Mouse (Mus musculus) erythroblast, embryonic 14.5 days (primary cell): Measurements from ENCODE around the gene Npepps. TPM values are rescaled to one million over a fixed set of nuclear protein-coding genes. Genes with fewer than 3 reads are reported as not detected.
"Not testable (repeated sequence)": the region's sequence is repeated elsewhere in the genome, so short reads cannot be mapped to it uniquely, and the experiment has no call there.

Experiments used
- H3K27me3 ChIP-seq: 2 replicates; pipeline ENCODE4 v1.6.1; 2012; ENCODE audit warnings: inconsistent platforms; ENCODE audit not compliant: control insufficient read depth
- H3K36me3 ChIP-seq: 2 replicates; pipeline ENCODE4 v1.6.1; 2012; ENCODE audit warnings: mild to moderate bottlenecking, inconsistent platforms; ENCODE audit not compliant: control insufficient read depth
- H3K4me1 ChIP-seq: 2 replicates; pipeline ENCODE4 v1.6.1; 2012; ENCODE audit warnings: inconsistent platforms; ENCODE audit not compliant: control insufficient read depth
- H3K4me3 ChIP-seq: replicated peaks from 2 replicates; pipeline ENCODE3; 2012; ENCODE audit warnings: moderate library complexity, mild to moderate bottlenecking, inconsistent platforms
- H3K9me3 ChIP-seq: 2 replicates; pipeline ENCODE4 v1.6.1; 2012; ENCODE audit warnings: low read length, inconsistent platforms, mixed read lengths; ENCODE audit not compliant: control insufficient read depth
- GATA1 ChIP-seq: IDR thresholded peaks from 2 replicates; pipeline ENCODE4 v1.6.1; 2012; ENCODE audit warnings: low read length, inconsistent platforms, mixed read lengths
- TAL1 ChIP-seq: IDR thresholded peaks from 3 replicates; pipeline ENCODE4 v1.6.1; 2012; ENCODE audit warnings: low read length, inconsistent platforms, mixed read lengths
- polyA plus RNA-seq: library from polyadenylated mRNA; stranded (reverse); fragments of >175 nt; gene quantifications from 2 replicates; pipeline ENCODE4 v1.2.3, GENCODE M21; 2012

Npepps gene
- polyA plus RNA-seq, 1 experiment, result 1.5 TPM

DNA sequence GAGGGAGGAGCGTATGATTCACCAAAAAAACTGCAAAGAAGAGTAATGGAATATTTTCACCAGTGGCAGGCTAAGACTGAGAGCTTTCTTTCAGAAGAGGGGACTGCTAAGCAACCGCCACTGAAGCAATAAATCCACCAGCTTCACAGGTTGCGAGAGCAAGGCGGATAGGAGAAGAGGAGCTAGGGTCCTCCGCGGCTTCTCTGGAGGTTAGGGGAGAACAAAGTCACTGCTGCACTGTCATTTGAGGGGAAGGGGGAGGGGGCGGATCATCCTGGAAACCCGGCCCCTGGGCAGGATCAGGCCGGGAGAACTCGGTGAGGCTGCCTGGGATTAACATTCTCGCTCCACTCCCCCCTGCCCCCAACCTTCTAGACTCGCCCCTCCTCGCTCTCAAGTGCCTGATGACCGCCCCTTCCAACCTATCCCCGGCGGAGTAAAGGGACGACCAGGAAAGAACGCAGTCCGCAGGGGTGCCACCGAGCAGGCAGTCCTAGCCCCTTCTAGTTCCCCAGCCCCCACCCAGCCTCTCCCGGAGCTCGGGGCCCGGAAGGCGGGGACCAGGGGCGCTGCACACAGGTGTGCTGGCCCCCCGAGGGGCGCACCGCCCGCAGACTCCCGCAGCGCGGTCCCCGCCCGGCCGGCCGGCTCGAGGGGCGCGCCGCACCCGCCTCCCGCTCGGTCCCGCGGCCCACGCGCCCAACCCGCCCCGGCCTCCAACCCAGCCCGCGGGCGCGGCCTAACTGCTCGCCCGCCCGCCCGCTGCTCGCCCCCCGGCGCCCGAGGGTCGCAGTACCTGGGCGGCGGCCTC, 828 bp downstream of the Npepps start:
- Histone ChIP-seq H3K27me3 (no peaks in the 10 kb centered on the region), H3K4me3 (peak overlapping the region; percentile 86), H3K36me3 (no peaks in the 10 kb centered on the region), H3K4me1 (peaks cover 31% of the 10 kb centered on the region), H3K9me3 (no peaks in the 10 kb centered on the region)
- TF ChIP-seq TAL1, result no peak
- TF ChIP-seq GATA1, result no peak

GRCm38 (mm10) chr11:97279040-97279404, 1.4 kb downstream of the Npepps start:
- TF ChIP-seq TAL1, result no peak
- no peak for TF ChIP-seq GATA1
- H3K4me3 ChIP-seq, result peak overlapping the region; percentile 86
- no peaks in the 10 kb centered on the region for H3K36me3 ChIP-seq
- no peaks in the 10 kb centered on the region for H3K9me3 ChIP-seq
- no peaks in the 10 kb centered on the region for H3K27me3 ChIP-seq
- peaks cover 31% of the 10 kb centered on the region for H3K4me1 ChIP-seq

- H3K4me3 ChIP-seq, result no peak overlapping the region
- TF ChIP-seq GATA1 (no peak), TAL1 (no peak)
- H3K27me3 ChIP-seq, result no peaks in the 10 kb centered on the region
- no peaks in the 10 kb centered on the region for H3K9me3 ChIP-seq
- H3K36me3 ChIP-seq, result no peaks in the 10 kb centered on the region
- peaks cover 31% of the 10 kb centered on the region for H3K4me1 ChIP-seq
These were observed 2.0 kb downstream of the Npepps start for GRCm38 (mm10) chr11:97278456-97278855.

DNA sequence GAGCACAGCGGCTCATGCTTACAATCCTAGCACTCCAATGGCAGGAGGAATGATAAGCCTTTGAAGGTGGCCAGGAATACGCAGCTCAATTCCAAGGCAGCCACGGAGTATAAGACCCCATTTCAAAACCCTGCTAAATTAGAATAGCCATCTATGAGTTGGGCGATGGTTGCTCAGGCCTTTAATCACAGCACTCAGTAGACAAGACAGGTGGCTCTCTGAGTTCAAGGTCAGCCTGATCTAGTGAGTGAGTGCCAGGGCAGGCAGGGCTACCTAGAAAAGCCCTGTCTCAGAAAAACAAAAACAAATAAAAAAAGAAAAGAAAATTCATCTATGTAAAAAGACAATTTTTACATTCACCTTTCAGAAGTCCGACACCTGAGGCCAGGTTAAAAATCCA, 3.3 kb downstream of the Npepps start:
- no peak overlapping the region for H3K4me3 ChIP-seq
- H3K27me3 ChIP-seq, result no peaks in the 10 kb centered on the region
- H3K4me1 ChIP-seq, result peaks cover 31% of the 10 kb centered on the region
- no peaks in the 10 kb centered on the region for H3K36me3 ChIP-seq
- no peak for TF ChIP-seq GATA1
- TF ChIP-seq TAL1, result no peak
- no peaks in the 10 kb centered on the region for H3K9me3 ChIP-seq

- H3K36me3 ChIP-seq, result no peaks in the 10 kb centered on the region
- H3K4me1 ChIP-seq, result peaks cover 25% of the 10 kb centered on the region
- H3K9me3 ChIP-seq, result no peaks in the 10 kb centered on the region
- no peaks in the 10 kb centered on the region for H3K27me3 ChIP-seq
- no peak overlapping the region for H3K4me3 ChIP-seq
- TF ChIP-seq TAL1 (no peak), GATA1 (no peak)
These were observed 4.4 kb downstream of the Npepps start for GRCm38 (mm10) chr11:97276019-97276418.

DNA sequence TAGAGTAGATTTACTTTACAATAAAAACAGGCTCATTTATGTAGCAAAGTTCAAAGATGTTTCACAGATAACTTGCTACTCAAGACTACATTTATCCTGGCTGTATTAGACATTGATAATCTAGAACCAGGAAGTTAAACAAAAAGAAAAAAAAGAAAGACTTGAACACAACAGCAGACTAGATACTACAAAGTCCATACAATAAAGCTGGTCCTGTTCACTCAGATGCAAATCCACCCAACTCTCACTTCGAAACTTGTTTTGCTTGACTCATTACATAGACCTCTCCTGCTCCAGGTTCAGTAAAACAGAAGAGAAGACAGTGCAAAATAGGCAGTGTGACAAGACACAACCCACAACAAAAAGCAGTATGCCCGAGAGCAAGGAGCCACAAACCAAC, 5.1 kb downstream of the Npepps start:
- Histone ChIP-seq H3K27me3 (no peaks in the 10 kb centered on the region), H3K9me3 (no peaks in the 10 kb centered on the region), H3K4me3 (no peak overlapping the region), H3K36me3 (no peaks in the 10 kb centered on the region), H3K4me1 (peaks cover 20% of the 10 kb centered on the region)
- no peak for TF ChIP-seq GATA1
- TF ChIP-seq TAL1, result no peak

- H3K4me3 ChIP-seq, H3K36me3 ChIP-seq, H3K27me3 ChIP-seq, H3K9me3 ChIP-seq: not testable (repeated sequence)
- peaks cover 18% of the 10 kb centered on the region for H3K4me1 ChIP-seq
These were observed 5.5 kb downstream of the Npepps start for GRCm38 (mm10) chr11:97274947-97275346.

GRCm38 (mm10) chr11:97273613-97274012, 6.8 kb downstream of the Npepps start:
- H3K4me3 ChIP-seq, result no peak overlapping the region
- H3K36me3 ChIP-seq, result no peaks in the 10 kb centered on the region
- TF ChIP-seq GATA1, result no peak
- no peak for TF ChIP-seq TAL1
- no peaks in the 10 kb centered on the region for H3K9me3 ChIP-seq
- peaks cover 5% of the 10 kb centered on the region for H3K4me1 ChIP-seq
- H3K27me3 ChIP-seq, result no peaks in the 10 kb centered on the region

DNA sequence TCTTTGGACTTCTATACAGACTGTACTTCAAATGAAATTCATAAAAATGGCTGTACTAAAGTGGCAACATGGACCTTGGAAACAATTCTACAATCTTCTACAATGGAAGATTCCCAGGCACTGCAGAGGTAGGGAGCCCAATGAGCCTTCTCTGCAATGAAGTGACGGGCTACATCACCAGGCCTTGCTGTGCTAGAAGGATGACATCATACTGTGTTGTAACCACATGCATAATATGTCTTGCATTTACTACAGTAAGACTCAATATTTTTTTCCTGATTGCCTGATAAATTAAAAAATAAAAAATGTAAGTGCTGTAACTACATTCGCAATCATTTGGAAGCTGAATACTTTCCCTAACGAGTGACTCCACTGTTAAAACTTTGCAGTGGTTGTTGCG, 7.6 kb downstream of the Npepps start:
- peaks cover under 1% of the 10 kb centered on the region for H3K4me1 ChIP-seq
- H3K4me3 ChIP-seq, result no peak overlapping the region
- H3K27me3 ChIP-seq, result no peaks in the 10 kb centered on the region
- no peaks in the 10 kb centered on the region for H3K9me3 ChIP-seq
- no peaks in the 10 kb centered on the region for H3K36me3 ChIP-seq
- TF ChIP-seq TAL1 (no peak), GATA1 (no peak)

DNA sequence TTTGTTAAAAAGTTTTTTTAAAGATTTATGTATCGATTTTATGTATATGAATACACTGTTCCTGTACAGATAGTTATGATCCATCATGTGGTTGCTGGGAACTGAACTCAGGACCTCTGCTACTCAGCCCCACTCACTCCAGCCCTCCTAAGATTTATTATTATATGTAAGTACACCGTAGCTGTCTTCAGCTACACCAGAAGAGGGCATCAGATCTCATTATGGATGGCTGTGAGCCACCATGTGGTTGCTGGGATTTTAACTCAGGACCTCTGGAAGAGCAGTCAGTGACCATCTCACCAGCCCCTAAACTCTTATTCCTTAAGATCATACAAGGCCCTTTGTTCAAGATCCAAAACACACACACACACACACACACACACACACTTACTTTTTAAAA, 10.4 kb downstream of the Npepps start:
- H3K4me1 ChIP-seq, H3K27me3 ChIP-seq, H3K4me3 ChIP-seq, H3K9me3 ChIP-seq, H3K36me3 ChIP-seq: not testable (repeated sequence)

- not testable (repeated sequence) for H3K36me3 ChIP-seq, H3K9me3 ChIP-seq, H3K4me3 ChIP-seq, H3K4me1 ChIP-seq, H3K27me3 ChIP-seq
These were observed 13.9 kb downstream of the Npepps start for GRCm38 (mm10) chr11:97266544-97266943.

DNA sequence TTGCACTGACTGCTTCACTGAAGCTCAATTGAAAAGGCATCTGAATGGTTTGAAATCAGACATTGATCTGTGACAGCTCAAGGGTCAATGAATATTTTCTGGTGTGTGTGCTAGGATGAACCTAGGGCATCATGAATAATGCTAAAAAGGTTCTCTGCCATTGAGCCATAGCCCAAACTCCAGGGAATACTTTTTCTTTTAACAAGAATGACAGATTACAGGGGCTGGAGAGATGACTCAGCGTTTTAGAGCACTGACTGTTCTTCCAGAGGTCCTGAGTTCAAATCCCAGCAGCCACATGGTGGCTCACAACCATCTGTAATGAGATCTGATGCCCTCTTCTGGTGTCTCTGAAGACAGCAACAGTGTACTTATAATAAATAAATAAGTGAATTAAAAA, 30.8 kb downstream of the Npepps start:
- not testable (repeated sequence) for H3K36me3 ChIP-seq, H3K27me3 ChIP-seq

More for the DNA sequence above, 30.8 kb downstream of the Npepps start:
- H3K4me3 ChIP-seq, H3K9me3 ChIP-seq: not testable (repeated sequence)
- H3K4me1 ChIP-seq, result peaks cover 13% of the 10 kb centered on the region
